Mouse (Mus musculus) heart, embryonic 10.5 days (tissue): ENCODE results near the gene Srbd1. TPM values are rescaled to one million over a fixed set of nuclear protein-coding genes. Genes with fewer than 3 reads are reported as not detected.

Experiments
- DNase-seq: peaks from one replicate; pipeline ENCODE4 v3.0.0-alpha.2; 2017; ENCODE audit warnings: low spot score
- H3K27ac ChIP-seq: fragments of 300-500 bp; sonication (generic); 2 replicates; pipeline ENCODE4 v1.5.1; 2016; ENCODE audit warnings: mild to moderate bottlenecking
- H3K27me3 ChIP-seq: fragments of 300-500 bp; sonication (generic); 2 replicates; pipeline ENCODE4 v1.6.1; 2016; ENCODE audit warnings: mild to moderate bottlenecking; ENCODE audit not compliant: poor library complexity, insufficient read depth, severe bottlenecking
- H3K36me3 ChIP-seq: fragments of 300-500 bp; sonication (generic); 2 replicates; pipeline ENCODE4 v1.6.1; 2016; ENCODE audit warnings: mild to moderate bottlenecking, moderate library complexity
- H3K4me1 ChIP-seq: fragments of 300-500 bp; sonication (generic); 2 replicates; pipeline ENCODE4 v1.6.1; 2016; ENCODE audit warnings: mild to moderate bottlenecking
- H3K4me3 ChIP-seq: fragments of 300-500 bp; sonication (generic); 2 replicates; pipeline ENCODE4 v1.5.1; 2016; ENCODE audit warnings: mild to moderate bottlenecking, moderate library complexity
- H3K9me3 ChIP-seq: fragments of 300-500 bp; sonication (generic); 2 replicates; pipeline ENCODE4 v1.6.1; 2016; ENCODE audit warnings: mild to moderate bottlenecking, moderate library complexity
- WGBS: fragments of 180-500 bp; shearing (Covaris S2); methylation state at CpG from one replicate; pipeline ENCODE4 v1.1.7; 2016; 5-methylcytosine and 5-hydroxymethylcytosine counted together
- polyA plus RNA-seq: library from polyadenylated mRNA; unstranded; fragments of >200 nt; fragmentation: Nextera tagmentation; extraction: Ambion mirVana; gene quantifications from 2 replicates; pipeline ENCODE4 v1.2.1, GENCODE M21; 2016

The Srbd1 gene
- polyA plus RNA-seq, 1 experiment from 2014 or later = 15.4 TPM

DNA sequence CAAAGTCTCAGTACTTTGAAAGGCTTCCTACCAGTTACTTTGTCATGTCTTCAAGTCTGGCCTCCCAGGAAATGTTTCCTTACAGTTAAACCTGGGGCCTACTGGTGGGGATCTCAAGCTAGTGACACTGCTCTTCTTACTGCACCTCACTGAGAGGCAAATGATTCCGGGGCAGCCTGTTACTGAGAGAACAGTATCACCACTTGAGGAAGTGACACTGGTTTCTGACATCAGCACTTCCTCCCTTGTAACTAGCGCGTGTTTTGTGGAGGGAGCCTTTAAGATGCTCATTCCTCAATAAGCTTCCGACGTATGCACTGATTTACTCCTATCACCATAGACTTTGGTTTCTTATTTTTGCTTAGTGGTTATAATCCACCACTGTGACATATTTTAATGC, 16.8 kb downstream of the Srbd1 start:
- H3K36me3 ChIP-seq = peaks cover 46% of the 10 kb centered on the region
- WGBS = 88% methylated on average over 5 of the region's 5 CpGs

DNA sequence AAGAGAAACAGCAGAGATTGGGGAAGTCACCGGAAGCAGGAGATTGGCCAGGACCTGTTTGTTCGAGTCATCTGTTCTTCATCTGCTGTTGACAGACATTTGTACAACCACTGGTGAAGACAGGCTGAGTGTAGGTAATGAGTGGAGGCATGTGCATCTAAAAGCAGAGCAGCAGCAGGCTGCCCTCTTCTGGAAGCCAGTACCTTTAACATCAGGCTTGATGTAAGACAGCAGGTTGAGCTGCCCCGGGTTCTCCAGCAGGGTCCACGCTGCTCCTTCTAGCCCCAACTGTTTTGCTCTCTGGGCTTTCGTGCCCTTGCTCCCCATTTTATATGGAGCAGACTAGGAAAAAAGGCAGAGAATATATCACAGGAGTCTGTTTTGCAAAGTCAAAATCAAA, 19.1 kb downstream of the Srbd1 start:
- Histone ChIP-seq H3K27me3 (no peaks in the 10 kb centered on the region), H3K4me3 (no peak overlapping the region), H3K27ac (no peak overlapping the region), H3K36me3 (peaks cover 49% of the 10 kb centered on the region), H3K4me1 (no peaks in the 10 kb centered on the region), H3K9me3 (no peaks in the 10 kb centered on the region)
- WGBS = 56% methylated on average over 5 of the region's 5 CpGs
- no peak for DNase-seq

More for the DNA sequence above, 16.8 kb downstream of the Srbd1 start:
- Histone ChIP-seq H3K9me3 (no peaks in the 10 kb centered on the region), H3K27ac (no peak overlapping the region), H3K4me1 (no peaks in the 10 kb centered on the region), H3K27me3 (no peaks in the 10 kb centered on the region), H3K4me3 (no peak overlapping the region)
- DNase-seq = no peak

DNA sequence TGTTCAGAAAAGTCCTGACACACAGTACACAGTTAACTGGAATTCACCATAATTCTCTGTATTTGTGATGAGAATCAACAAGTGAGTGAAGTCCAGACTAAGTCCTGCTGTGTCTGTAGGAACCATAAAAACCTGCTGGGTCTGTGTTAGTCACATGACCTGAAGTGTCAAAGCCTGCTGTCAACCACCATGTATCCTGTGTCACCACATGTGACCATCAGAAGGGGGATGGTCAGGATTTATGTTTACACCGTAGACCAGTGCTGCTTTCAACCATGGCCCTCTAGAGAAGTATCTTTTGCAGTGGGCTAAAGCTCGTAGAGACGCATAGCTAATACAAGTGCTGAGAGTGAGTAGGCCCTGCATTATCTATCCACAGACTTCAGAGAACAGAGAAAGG, 21.8 kb downstream of the Srbd1 start:
- no peaks in the 10 kb centered on the region for H3K27me3 ChIP-seq
- peaks cover 36% of the 10 kb centered on the region for H3K36me3 ChIP-seq
- H3K4me1 ChIP-seq = no peaks in the 10 kb centered on the region
- no peaks in the 10 kb centered on the region for H3K9me3 ChIP-seq
- 88% methylated on average over 3 of the region's 3 CpGs for WGBS
- H3K4me3 ChIP-seq = no peak overlapping the region
- no peak for DNase-seq
- H3K27ac ChIP-seq = no peak overlapping the region

DNA sequence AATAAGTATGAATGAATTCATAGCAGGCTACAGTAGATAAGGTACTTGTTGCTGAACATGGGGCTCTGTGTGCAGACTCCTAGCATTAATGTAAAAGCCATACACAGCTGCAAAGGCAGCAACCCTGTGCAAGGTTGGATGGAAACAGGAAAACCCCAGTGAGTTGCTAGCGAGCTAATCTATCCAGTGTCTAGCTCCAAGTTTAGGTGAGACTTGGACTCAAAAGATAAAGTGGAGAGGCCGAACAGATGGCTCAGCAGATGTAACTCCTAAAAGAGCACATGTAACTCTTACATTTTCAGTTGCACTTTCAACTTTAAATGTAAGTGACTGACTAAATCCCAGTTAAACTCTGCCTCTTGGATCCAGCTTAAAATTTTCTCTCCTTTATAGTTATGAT, 48.1 kb downstream of the Srbd1 start:
- Histone ChIP-seq H3K4me1 (0 out of 2 replicates have a peak, but pooled peaks cover 8% of the 10 kb centered on the region), H3K27me3 (no peaks in the 10 kb centered on the region), H3K4me3 (no peak overlapping the region), H3K36me3 (peaks cover 22% of the 10 kb centered on the region), H3K27ac (no peak overlapping the region), H3K9me3 (no peaks in the 10 kb centered on the region)
- DNase-seq = no peak
- WGBS = 69% methylated on average over 2 of the region's 2 CpGs

DNA sequence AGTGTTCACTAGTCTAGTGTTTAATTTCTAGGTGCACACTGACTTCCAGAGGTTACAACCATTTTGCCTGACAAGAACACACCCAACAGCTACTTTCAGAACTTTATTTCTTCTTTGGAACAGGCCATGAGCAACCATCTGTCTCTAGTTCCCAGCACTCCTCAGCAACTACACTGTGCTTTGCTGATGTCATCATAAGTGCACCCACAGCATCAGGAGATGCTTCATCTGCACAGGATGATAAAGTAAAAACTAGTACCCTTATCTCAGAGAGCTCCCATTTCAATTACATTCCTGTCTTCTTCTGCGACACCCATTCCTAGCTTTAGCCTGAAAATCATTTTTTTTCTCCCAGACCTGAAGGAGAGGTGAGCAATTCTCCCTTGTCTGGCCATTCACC, 51.9 kb downstream of the Srbd1 start:
- no peak for DNase-seq
- H3K9me3 ChIP-seq = no peaks in the 10 kb centered on the region
- H3K4me3 ChIP-seq = no peak overlapping the region
- peaks cover 12% of the 10 kb centered on the region for H3K36me3 ChIP-seq
- H3K27ac ChIP-seq = no peak overlapping the region
- no peaks in the 10 kb centered on the region for H3K27me3 ChIP-seq
- H3K4me1 ChIP-seq = 0 out of 2 replicates have a peak, but pooled peaks cover 8% of the 10 kb centered on the region
- 87% methylated on average over 1 of the region's 1 CpGs for WGBS

DNA sequence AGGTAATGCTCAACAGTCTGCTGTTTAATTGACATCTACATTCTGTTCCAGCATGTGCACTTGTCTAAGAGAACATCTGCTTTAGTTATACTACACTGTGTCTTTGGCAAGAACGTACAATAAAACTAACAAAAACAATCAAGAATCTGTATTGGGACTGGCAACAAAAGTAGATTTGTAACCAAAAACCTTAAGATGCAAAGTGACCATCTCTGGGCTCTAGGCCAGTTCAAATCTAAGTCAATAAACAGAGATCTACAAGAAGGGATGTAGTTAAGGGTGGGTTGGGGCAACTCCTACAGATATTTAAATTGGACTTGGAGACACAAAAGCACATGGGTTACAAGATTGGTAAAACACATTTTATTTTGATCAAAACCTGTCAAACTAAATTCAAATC, 53.3 kb downstream of the Srbd1 start:
- no peak for DNase-seq
- Histone ChIP-seq H3K4me3 (no peak overlapping the region), H3K9me3 (no peaks in the 10 kb centered on the region), H3K4me1 (0 out of 2 replicates have a peak, but pooled peaks cover 4% of the 10 kb centered on the region), H3K27ac (no peak overlapping the region), H3K27me3 (no peaks in the 10 kb centered on the region), H3K36me3 (peaks cover 11% of the 10 kb centered on the region; the same call in 1 of the 2 replicates)
- WGBS = 91% methylated on average over 1 of the region's 1 CpGs

DNA sequence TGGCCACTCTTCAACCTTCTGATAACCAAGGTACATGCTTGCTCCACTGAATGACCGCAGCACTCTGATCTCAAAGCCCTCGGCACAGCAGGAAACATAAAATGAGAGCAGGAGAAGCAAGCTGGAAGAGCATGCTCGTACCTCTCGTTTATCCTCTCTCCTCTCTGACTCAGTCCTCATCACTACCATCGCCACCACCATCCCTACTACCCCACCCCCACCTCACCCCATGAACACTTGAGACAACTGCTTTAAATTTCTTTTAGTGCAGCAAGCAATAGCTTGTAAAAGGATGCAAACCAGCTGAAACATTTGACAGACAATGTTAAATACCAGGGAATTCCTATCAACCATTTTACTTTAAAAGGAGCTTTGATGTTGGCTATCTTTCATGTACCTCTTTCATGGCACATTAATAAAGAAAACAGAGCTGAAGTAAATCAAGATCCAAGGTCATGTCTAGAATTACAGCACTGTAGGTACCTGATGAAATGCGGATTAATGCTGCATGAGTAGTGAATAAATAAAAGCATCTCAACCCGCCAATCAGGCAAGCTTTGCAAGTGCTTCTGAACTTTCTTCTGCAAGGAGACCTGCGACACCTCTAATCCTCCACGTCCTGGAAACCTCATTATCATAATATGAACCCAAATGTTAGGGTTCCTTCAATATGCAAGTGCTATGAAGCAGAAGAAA, 54.9 kb downstream of the Srbd1 start:
- 71% methylated on average over 9 of the region's 9 CpGs for whole genome bisulfite sequencing
- Histone ChIP-seq H3K4me3 (no peak overlapping the region), H3K27me3 (no peaks in the 10 kb centered on the region), H3K4me1 (0 out of 2 replicates have a peak, but pooled peaks cover 8% of the 10 kb centered on the region), H3K36me3 (0 out of 2 replicates have a peak, but pooled peaks cover 2% of the 10 kb centered on the region), H3K9me3 (no peaks in the 10 kb centered on the region), H3K27ac (no peak overlapping the region)
- DNase-seq = no peak

DNA sequence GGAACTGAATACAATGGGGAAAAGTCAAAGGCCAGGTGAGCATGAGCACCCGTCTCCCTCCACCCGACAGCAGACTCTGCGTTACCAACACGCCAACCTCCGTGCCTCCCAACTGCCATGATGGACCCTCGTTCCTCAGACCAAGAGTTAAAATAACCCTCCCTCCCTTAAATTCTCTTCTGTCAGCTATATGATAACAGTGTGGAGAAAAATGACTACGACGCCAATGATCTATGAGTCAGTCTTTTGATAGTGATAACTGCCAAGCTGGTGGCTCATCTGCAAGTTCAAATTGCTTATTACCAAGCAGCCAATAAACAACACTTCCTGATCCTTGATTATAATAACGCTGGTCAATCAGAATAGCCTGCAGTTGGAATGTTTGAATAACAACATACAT, 57.1 kb downstream of the Srbd1 start:
- no peak for DNase-seq
- H3K4me3 ChIP-seq = no peak overlapping the region
- no peak overlapping the region for H3K27ac ChIP-seq
- 82% methylated on average over 9 of the region's 9 CpGs for WGBS
- 0 out of 2 replicates have a peak, but pooled peaks cover 5% of the 10 kb centered on the region for H3K4me1 ChIP-seq
- no peaks in the 10 kb centered on the region for H3K27me3 ChIP-seq
- no peaks in the 10 kb centered on the region for H3K9me3 ChIP-seq
- H3K36me3 ChIP-seq = no peaks in the 10 kb centered on the region

DNA sequence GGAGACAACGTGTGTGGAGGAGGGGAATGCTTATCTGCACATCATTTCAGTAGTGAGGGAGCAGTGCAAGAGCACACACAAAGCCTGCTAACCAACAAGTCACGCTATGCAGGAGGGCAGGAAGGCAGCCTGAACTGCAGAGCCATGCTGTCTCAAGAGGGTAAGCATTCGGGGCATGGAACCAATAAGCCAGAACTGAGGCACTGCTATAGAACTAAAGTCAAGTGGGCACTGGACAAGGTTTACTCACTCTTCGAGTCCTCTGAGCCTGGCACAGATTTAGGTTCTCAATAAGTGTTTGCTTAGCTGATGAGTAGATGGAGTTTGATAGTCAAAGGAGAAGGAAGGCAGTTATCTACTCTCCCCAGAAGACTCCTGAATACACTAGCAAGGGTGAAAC, 58.8 kb downstream of the Srbd1 start:
- WGBS = 72% methylated on average over 4 of the region's 4 CpGs
- Histone ChIP-seq H3K27ac (no peak overlapping the region), H3K4me3 (no peak overlapping the region), H3K36me3 (no peaks in the 10 kb centered on the region), H3K9me3 (no peaks in the 10 kb centered on the region), H3K4me1 (0 out of 2 replicates have a peak, but pooled peaks cover 4% of the 10 kb centered on the region), H3K27me3 (no peaks in the 10 kb centered on the region)
- DNase-seq = no peak

DNA sequence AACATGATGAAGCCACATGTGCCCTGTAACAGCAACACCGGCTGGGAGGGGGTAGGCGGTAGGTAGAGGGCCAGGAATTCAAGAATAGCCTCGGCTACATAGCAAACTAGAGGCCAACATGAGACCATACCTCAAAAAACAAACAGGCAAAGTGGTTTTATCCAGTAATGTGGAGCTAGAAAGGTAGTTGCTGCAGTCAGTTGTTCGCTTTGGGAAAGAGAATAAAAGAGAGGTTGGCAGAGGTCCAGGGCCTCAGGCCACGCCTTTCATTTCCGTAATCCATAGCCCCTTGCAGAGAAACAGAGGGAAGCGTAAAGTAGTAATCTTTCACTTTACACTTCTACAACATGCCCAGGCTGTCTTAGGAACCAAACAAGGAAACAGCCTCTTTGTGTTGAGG, 61.8 kb downstream of the Srbd1 start:
- H3K4me1 ChIP-seq = 0 out of 2 replicates have a peak, but pooled peaks cover 4% of the 10 kb centered on the region
- no peak for DNase-seq
- H3K27ac ChIP-seq = no peak overlapping the region
- H3K36me3 ChIP-seq = 0 out of 2 replicates have a peak, but pooled peaks cover 3% of the 10 kb centered on the region
- 90% methylated on average over 7 of the region's 7 CpGs for WGBS
- H3K27me3 ChIP-seq = no peaks in the 10 kb centered on the region
- H3K4me3 ChIP-seq = no peak overlapping the region
- no peaks in the 10 kb centered on the region for H3K9me3 ChIP-seq

DNA sequence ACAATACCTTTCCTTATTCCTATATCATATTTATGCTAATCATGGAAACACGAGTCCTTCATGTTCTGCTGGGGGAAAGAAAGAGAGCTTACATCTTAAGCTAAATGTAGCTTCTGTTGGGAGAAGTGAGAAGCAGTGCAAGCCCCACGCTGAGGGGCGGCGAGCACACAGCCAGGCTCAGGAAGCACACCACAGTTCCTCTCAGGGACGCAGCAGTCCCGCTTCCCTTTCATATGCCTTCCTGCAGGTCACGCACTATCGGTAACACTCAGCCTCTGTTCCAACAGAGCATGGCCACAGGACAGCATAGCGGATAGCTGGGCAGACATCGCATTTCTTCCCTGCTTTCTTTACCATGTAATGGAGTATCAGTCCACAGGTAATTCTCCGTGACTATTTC, 66.9 kb downstream of the Srbd1 start:
- Histone ChIP-seq H3K27ac (no peak overlapping the region), H3K9me3 (no peaks in the 10 kb centered on the region), H3K36me3 (0 out of 2 replicates have a peak, but pooled peaks cover 3% of the 10 kb centered on the region), H3K27me3 (no peaks in the 10 kb centered on the region), H3K4me3 (no peak overlapping the region), H3K4me1 (no peaks in the 10 kb centered on the region)
- 78% methylated on average over 11 of the region's 11 CpGs for WGBS
- DNase-seq = no peak

DNA sequence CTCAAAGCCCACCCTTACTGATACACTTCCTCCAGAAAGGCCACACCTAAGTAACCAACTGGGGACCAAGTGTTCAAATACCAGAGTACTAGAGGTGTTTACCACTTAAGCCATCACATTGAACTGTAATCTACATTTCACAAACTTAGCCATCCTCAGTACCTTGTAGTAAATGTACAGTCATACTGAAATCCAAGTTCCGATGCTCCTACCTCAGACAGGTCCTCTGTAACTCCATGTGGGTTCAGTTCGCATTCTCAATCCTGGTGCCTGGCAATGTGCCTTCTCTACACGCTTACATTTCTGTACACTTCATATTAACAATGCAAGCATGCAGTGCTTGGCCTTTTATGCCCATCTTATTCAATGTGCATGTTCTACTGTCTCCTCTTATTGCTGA, 77.5 kb downstream of the Srbd1 start:
- H3K36me3 ChIP-seq = no peaks in the 10 kb centered on the region
- H3K27ac ChIP-seq = no peak overlapping the region
- H3K4me3 ChIP-seq = no peak overlapping the region
- no peaks in the 10 kb centered on the region for H3K9me3 ChIP-seq
- 92% methylated on average over 3 of the region's 3 CpGs for WGBS
- no peaks in the 10 kb centered on the region for H3K4me1 ChIP-seq
- no peaks in the 10 kb centered on the region for H3K27me3 ChIP-seq
- no peak for DNase-seq

DNA sequence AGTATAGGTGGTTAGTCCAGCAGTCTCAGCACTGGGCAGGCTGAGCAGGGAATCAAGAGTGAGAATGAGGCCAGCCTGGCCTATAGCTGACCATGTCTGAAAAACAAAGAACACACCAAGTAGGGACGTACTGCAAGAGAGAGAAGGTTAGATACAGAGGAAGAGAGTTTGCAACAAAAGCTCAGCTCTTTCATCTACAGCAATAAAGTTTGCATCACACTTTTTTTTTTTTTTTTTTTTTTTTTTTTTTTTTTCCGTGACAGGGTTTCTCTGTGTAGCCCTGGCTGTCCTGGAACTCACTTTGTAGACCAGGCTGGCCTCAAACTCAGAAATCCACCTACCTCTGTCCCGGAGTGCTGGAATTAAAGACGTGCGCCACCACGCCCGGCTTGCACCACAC, 79.1 kb downstream of the Srbd1 start:
- no peaks in the 10 kb centered on the region for H3K36me3 ChIP-seq
- WGBS = 87% methylated on average over 7 of the region's 7 CpGs
- no peaks in the 10 kb centered on the region for H3K27me3 ChIP-seq
- no peak overlapping the region for H3K27ac ChIP-seq
- H3K9me3 ChIP-seq = no peaks in the 10 kb centered on the region
- DNase-seq = no peak
- H3K4me3 ChIP-seq = no peak overlapping the region
- no peaks in the 10 kb centered on the region for H3K4me1 ChIP-seq

DNA sequence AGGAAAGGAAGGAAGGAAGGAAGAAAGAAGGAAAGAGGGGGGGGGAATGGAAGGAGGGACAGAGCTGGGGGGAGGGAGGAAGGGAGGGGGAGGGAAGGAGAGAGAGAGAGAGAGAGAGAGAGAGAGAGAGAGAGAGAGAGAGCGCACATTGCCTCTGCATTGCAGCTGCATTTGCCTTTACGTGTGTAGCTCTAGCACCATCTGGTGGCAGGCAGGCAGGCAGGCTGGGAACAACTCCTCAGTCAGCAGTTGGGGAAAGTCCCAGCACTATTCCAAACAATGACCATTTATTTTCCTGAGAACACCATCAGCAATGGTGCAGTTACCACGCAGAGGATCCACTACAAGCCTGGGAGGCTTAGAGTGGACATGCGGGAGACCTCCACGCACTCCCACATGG, 81.5 kb downstream of the Srbd1 start:
- no peaks in the 10 kb centered on the region for H3K27me3 ChIP-seq
- no peak overlapping the region for H3K4me3 ChIP-seq
- DNase-seq = peak; percentile 78
- H3K36me3 ChIP-seq = no peaks in the 10 kb centered on the region
- H3K27ac ChIP-seq = no peak overlapping the region
- no peaks in the 10 kb centered on the region for H3K4me1 ChIP-seq
- no peaks in the 10 kb centered on the region for H3K9me3 ChIP-seq
- WGBS = 12% methylated on average over 5 of the region's 5 CpGs
